Mouse (Mus musculus) splenic B cell, adult 2 months (primary cell): ENCODE measurements around the gene Gm10338.
"Not testable (repeated sequence)": the region's sequence is repeated elsewhere in the genome, so short reads cannot be mapped to it uniquely, and the experiment has no call there.

Experiments used
- DNase-seq: peaks from one replicate; pipeline ENCODE4 v3.0.0-alpha.2; 2011; ENCODE audit warnings: low read depth, low spot score
- H3K27me3 ChIP-seq: 2 replicates; pipeline ENCODE4 v1.6.1; 2012; ENCODE audit warnings: mild to moderate bottlenecking, low read length, moderate library complexity, mixed read lengths; ENCODE audit not compliant: control insufficient read depth, poor library complexity, insufficient read depth, severe bottlenecking
- H3K36me3 ChIP-seq: 2 replicates; pipeline ENCODE4 v1.6.1; 2012; ENCODE audit warnings: mild to moderate bottlenecking, low read length, moderate library complexity, mixed read lengths; ENCODE audit not compliant: control insufficient read depth, poor library complexity, insufficient read depth, severe bottlenecking

Gene Gm10338

DNA sequence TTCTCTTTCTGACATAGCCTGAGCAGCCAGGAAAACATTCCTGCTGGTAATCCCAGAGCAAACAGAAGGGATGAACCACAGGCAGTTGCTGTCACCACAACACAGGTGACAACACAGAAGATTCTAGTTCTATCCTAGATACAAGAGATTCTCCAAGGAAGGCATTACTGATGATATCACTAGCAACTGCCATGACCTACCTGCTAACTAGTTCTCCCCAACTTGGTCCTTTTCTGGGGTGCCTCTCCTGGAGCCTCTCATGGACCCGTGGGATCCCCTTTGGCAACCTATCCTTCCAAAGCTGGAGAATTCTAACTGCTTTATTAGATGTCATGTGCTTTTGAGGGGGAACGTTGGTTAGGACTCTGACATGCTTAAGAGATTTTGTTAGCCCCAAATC lies at the start of gene Gm10338:
Gene Gm10338 (minus strand): TSS at position 101 of the 400 bp plus-strand sequence.
- not testable (repeated sequence) for H3K27me3 ChIP-seq, DNase-seq

DNA sequence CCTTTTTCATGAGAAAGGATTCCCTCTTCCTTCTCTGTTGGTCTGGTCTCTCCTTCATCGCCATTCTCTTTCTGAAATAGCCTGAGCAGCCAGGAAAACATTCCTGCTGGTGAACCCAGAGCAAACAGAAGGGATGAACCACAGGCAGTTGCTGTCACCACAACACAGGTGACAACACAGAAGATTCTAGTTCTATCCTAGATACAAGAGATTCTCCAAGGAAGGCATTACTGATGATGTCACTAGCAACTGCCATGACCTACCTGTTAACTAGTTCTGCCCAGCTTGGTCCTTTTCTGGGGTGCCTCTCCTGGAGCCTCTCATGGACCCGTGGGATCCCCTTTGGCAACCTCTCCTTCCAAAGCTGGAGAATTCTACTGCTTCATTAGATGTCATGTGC lies 48.5 kb upstream of the Gm10338 start, which contains the start of gene Gm10128:
Gene Gm10128 (minus strand): TSS at position 101 of the 400 bp plus-strand sequence.
- not testable (repeated sequence) for H3K27me3 ChIP-seq, H3K36me3 ChIP-seq, DNase-seq

More for the DNA sequence above, at the start of gene Gm10338:
- H3K36me3 ChIP-seq: not testable (repeated sequence)

DNA sequence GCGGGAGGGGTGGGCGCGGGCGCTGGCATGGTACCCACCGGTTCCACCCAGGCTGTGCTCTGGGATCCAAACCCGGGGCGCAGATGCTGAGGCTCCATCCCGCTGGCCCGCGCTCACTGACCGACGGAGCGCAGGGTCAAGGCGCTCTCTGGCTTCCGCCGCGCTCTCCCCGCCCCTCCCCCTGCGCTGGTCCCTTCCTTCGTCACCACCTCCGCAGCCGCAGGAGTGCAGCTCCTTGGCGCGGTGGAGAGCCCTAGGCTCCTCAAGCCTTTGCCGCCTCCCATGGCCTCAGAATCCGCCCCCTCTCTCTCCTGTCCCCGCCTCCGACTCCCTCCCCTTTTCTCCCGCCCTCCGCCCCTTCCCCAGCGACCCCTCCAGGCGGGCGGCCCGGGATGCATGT lies 27.0 kb downstream of the Gm10338 start, which contains the start of gene Gm3558:
Gene Gm3558 (minus strand): TSS at position 185 of the 400 bp plus-strand sequence.
- not testable (repeated sequence) for DNase-seq, H3K36me3 ChIP-seq, H3K27me3 ChIP-seq

DNA sequence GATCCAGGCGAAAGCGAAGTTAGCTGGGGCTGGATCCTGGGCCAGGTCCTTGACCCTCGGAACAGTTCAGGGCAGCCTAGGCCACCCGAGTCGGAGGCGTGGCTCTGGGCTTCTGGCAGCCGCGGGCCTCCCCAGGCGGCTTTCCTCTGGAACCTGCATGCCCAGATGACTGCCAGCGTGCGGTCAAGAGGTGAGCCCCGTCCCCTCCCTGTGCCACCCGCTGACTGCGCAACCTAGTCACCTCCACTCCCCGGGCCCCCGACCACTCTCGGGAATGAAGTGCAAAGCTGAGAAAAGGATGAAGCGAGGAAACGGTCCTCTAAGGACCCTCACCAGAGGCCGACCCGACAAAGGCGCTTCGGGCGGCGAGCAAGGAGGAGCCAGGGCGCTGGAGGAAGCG lies 27.5 kb downstream of the Gm10338 start:
- DNase-seq, H3K36me3 ChIP-seq, H3K27me3 ChIP-seq: not testable (repeated sequence)

DNA sequence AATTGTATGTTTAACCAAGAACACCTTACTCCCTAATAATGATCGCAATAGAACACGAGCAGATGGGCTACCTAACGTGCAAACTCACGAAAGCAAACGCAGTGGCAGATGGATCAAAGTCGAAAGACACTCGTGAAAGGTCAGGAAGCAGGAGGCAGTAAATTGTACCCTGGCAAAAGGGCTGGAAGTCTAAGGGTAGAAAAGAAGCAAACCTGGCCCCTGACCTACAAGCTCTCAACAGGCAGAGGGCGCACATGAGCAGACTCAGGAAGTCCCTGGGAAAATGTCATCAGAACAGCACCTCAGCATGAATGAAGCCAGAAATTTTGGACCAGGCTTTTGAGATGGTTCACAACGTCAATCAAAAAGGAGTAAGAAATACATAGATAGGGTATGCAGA lies 28.1 kb downstream of the Gm10338 start:
- DNase-seq, H3K36me3 ChIP-seq, H3K27me3 ChIP-seq: not testable (repeated sequence)
